Mouse (Mus musculus) G1E (cell line): ENCODE results near the gene Shroom3. TPM values are rescaled to one million over a fixed set of nuclear protein-coding genes. Genes with fewer than 3 reads are reported as not detected.

Source experiments
- ATAC-seq: 2 replicates; pipeline ENCODE4 v1.8.0; 2016; ENCODE audit warnings: mild to moderate bottlenecking; ENCODE audit not compliant: insufficient number of reproducible peaks, poor library complexity, low FRiP score, severe bottlenecking; ENCODE audit errors: extremely low read depth
- DNase-seq: peaks from one replicate; pipeline ENCODE4 v3.0.0; 2012; ENCODE audit warnings: low spot score
- H3K27me3 ChIP-seq: 2 replicates; pipeline ENCODE4 v1.6.1; 2012; ENCODE audit warnings: mild to moderate bottlenecking, low read length, inconsistent platforms; ENCODE audit not compliant: insufficient read depth
- H3K36me3 ChIP-seq: replicated peaks from 2 replicates; pipeline ENCODE3; 2012; ENCODE audit warnings: mild to moderate bottlenecking, inconsistent platforms
- H3K4me1 ChIP-seq: 2 replicates; pipeline ENCODE4 v1.6.1; 2012; ENCODE audit warnings: low read depth, low read length, inconsistent platforms, mixed read lengths; ENCODE audit not compliant: insufficient read depth
- H3K4me3 ChIP-seq: 2 replicates; pipeline ENCODE4 v1.5.1; 2012; ENCODE audit warnings: low read depth, mild to moderate bottlenecking, inconsistent platforms, low read length, moderate library complexity, mixed read lengths
- H3K9me3 ChIP-seq: replicated peaks from 2 replicates; pipeline ENCODE4 v1.6.1; 2012; ENCODE audit warnings: inconsistent platforms
- CTCF ChIP-seq: IDR thresholded peaks from 2 replicates; pipeline ENCODE4 v1.5.1; 2012; ENCODE audit warnings: low read depth, low read length, inconsistent platforms, mixed read lengths
- GATA1 ChIP-seq: IDR thresholded peaks from 2 replicates; pipeline ENCODE4 v1.6.1; 2012; ENCODE audit warnings: borderline replicate concordance, low read length, inconsistent platforms, mixed read lengths
- GATA2 ChIP-seq: IDR thresholded peaks from 2 replicates; pipeline ENCODE4 v1.6.1; 2012; ENCODE audit warnings: low read depth, low read length, inconsistent platforms, borderline replicate concordance
- POLR2AphosphoS5 ChIP-seq: IDR thresholded peaks from 2 replicates; pipeline ENCODE4 v1.6.1; 2012; ENCODE audit warnings: low read depth, low read length, inconsistent platforms; ENCODE audit not compliant: insufficient replicate concordance
- TAL1 ChIP-seq: conservative IDR thresholded peaks from 2 replicates; pipeline ENCODE4 v1.6.1; 2012; ENCODE audit warnings: low read depth, low read length, inconsistent platforms, mixed read lengths
- polyA plus RNA-seq: library from polyadenylated mRNA; stranded (reverse); fragments of >175 nt; gene quantifications from 2 replicates; pipeline ENCODE4 v1.2.3, GENCODE M21; 2012
- total RNA-seq, 2 experiments: library from RNA; stranded (forward) in 1 of 2; stranded (reverse) in 1 of 2; fragments of 200-1000 nt in 1 of 2; fragments of >200 nt in 1 of 2; fragmentation: Nextera tagmentation in 1 of 2; gene quantifications; 2 replicates each; pipeline ENCODE4 v1.2.3; 2014 to 2017

Shroom3 gene
- total and polyA plus RNA-seq, 3 experiments, result 0.60 TPM; not detected in 2

DNA sequence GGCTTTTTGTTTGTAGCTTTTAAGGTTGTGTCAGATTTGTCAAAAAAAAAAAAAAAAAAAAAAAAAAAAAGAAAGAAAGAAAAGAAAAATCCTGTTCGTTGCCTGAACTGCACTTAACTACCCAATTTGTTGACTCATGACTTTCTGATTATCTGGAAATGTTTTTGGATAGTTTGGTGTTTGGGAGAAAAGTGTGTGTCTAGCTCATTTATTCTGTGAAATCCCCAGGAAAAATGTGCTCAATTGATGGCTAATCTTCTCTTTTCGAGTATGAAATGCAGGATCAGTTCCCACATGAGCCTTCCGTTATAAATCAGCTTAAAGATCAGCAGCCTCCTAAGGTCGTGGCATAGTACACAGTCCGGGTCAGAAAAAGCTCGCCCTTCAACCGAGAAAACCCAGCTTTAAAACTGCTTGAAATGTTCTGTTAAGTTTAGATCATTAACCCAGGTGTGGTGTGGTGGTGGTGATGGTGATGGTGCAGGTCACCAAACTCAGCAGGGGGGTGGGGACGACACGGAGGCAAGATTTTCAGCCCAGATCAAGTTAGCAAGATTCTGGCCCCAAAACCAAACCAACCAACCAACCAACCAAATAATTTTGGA lies 738 bp downstream of the Shroom3 start:
- Histone ChIP-seq H3K36me3 (no peaks in the 10 kb centered on the region), H3K4me3 (no peak overlapping the region), H3K9me3 (no peaks in the 10 kb centered on the region), H3K4me1 (no peaks in the 10 kb centered on the region), H3K27me3 (peaks cover 6% of the 10 kb centered on the region; the same call in 1 of the 2 replicates)
- ATAC-seq (no peak), DNase-seq (no peak)
- TF ChIP-seq GATA2 (no peak), GATA1 (no peak), TAL1 (no peak), CTCF (no peak), POLR2AphosphoS5 (no peak)

DNA sequence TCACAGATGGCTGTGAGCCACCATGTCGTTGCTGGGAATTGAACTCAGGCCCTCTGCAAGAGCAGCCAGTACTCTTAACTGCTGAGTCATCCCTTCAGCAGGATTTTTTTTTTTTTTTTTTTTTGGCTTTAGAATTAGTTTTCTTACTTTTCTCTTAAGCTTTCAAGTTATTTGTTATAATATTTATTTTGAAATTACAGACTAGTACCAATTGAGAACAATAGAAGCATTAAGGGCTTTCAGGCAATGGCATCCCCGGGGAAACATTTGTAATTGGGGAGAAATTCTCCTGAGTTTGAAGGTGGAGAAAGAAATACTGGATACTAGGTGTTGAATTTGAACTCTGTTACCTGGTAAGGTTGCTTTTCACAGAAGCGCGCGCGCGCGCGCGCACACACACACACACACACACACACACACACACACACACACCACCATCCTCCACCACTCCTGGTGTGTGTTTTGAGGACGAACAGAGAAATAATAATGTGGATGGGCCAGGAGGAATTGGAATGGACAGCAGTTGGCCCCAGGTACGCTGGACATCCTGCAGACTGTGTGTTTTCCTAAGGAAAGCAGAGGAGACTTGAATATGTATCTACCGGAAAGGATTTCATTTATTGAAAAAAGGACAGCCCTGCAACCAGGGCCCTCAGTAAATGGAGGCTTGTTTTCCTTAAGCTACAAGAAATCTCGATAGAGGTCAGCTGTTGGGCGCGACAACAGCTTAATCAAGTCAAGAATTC lies 1.7 kb downstream of the Shroom3 start:
- H3K27me3 ChIP-seq, result peaks cover 6% of the 10 kb centered on the region; the same call in 1 of the 2 replicates
- no peak overlapping the region for H3K4me3 ChIP-seq
- no peaks in the 10 kb centered on the region for H3K36me3 ChIP-seq
- no peak for ATAC-seq
- no peaks in the 10 kb centered on the region for H3K4me1 ChIP-seq
- no peak for DNase-seq
- TF ChIP-seq GATA1, result no peak
- no peak for TF ChIP-seq TAL1
- TF ChIP-seq POLR2AphosphoS5, result no peak
- no peak for TF ChIP-seq GATA2
- TF ChIP-seq CTCF, result no peak
- H3K9me3 ChIP-seq, result no peaks in the 10 kb centered on the region

DNA sequence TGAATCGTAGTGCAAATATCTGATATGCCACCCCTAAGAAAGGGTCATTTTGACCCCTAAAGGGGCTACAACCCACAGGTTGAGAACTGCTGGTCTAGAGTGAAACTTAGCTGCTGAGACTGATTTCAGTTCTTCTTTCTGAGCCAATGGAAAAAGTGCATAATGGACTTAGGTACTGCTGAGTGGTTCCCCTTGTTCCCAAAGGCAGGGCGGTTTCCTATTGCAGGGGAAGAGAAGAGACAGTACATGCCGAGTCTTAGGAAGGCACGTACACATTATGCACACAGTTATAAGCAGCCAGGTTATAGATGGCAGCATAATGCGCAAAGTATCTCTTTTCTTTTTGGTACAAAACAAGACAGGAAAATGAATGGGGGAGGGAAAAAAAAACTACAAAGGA lies 4.9 kb downstream of the Shroom3 start:
- peaks cover 4% of the 10 kb centered on the region; the same call in 1 of the 2 replicates for H3K27me3 ChIP-seq
- no peaks in the 10 kb centered on the region for H3K9me3 ChIP-seq
- H3K4me3 ChIP-seq, result no peak overlapping the region
- TF ChIP-seq GATA2, result no peak
- no peak for TF ChIP-seq TAL1
- no peak for TF ChIP-seq POLR2AphosphoS5
- TF ChIP-seq CTCF, result no peak
- no peak for TF ChIP-seq GATA1
- DNase-seq (no peak), ATAC-seq (no peak)
- H3K4me1 ChIP-seq, result no peaks in the 10 kb centered on the region
- H3K36me3 ChIP-seq, result no peaks in the 10 kb centered on the region

DNA sequence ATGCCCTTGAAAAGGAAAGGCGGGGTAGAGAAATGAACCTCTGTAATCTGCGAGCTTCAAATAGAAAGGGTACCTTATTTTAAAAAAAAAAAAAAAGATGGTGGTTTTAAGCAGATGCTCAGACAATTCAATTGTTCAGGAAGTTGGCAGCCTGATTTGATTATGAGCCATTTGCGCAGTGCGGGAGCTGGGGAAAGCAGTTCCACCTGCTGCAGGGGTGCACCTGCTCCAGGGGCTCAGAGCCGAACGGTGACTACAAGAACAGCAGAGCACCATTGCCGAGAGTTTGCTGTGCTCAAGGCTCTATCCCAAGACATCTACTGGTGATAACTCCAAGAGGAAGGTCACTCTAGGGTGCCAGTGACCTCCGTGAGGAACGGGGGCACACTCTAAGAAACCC lies 5.3 kb downstream of the Shroom3 start:
- H3K36me3 ChIP-seq, result no peaks in the 10 kb centered on the region
- no peak for ATAC-seq
- H3K4me1 ChIP-seq, result no peaks in the 10 kb centered on the region
- H3K27me3 ChIP-seq, result peaks cover under 1% of the 10 kb centered on the region; the same call in 1 of the 2 replicates
- peaks cover under 1% of the 10 kb centered on the region; the same call in 1 of the 2 replicates for H3K9me3 ChIP-seq
- no peak overlapping the region for H3K4me3 ChIP-seq
- TF ChIP-seq CTCF (no peak), GATA2 (no peak), GATA1 (no peak), TAL1 (no peak), POLR2AphosphoS5 (no peak)
- no peak for DNase-seq

DNA sequence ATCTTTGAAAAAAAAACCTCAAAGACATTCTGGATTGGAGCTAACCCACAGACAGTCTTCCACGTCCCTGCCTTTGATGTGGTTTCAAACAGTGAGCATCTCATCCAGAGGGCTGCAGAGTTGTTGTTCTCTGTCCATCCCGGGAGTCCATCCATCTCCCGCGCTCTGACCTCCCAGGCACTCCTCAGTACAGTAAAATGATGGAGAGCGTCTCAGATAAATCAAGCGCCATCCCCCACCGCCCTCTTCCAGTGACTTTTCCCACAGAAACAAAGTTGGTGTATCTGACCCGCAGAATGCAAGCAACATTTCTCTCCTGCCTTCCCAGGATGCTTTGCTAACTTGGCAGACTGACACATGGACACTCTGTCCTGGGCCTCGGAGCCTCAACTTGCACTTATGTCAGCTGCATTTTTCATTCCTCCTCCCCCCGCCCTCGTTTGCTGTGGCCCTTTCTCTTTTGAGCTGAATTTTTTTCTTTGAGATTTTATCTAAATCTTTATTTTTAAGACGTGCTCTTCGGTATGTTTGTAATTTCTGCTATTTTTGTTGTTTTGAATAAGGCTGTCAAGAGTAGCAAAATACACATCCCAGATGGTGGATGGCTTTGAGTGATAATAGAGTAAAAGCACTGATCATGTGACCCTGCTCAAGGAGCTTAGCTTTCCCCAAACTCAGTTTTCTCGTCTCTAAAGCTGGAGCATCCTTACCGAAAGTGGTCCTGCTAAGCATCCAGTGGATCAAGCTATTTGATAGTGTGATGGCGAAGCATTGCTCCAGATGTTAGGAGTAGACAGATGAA lies 9.2 kb downstream of the Shroom3 start:
- Histone ChIP-seq H3K4me1 (no peaks in the 10 kb centered on the region), H3K9me3 (peaks cover 2% of the 10 kb centered on the region; the same call in 1 of the 2 replicates), H3K4me3 (no peak overlapping the region), H3K27me3 (no peaks in the 10 kb centered on the region), H3K36me3 (no peaks in the 10 kb centered on the region)
- DNase-seq, result no peak
- no peak for ATAC-seq
- no peak for TF ChIP-seq TAL1
- TF ChIP-seq GATA1, result no peak
- no peak for TF ChIP-seq POLR2AphosphoS5
- no peak for TF ChIP-seq CTCF
- no peak for TF ChIP-seq GATA2

DNA sequence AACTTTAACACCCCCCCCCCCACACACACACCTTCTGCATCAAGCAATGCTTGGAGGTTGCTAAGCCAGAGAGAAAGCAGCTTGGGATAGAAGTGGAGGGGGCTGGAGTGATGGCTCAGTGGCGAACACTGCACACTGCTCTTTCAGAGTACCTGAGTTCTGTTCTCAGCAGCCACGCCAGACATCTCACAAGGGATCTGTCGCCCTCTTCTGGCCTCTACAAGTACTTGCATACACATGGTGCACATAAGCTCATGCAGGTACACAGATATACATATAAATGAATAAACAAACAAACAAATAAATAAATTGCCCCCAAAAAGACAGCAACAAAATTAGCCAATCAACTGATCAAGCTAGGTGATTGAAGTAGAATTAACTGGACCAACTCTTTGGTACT lies 10.5 kb downstream of the Shroom3 start:
- DNase-seq (no peak), ATAC-seq (no peak)
- H3K4me1 ChIP-seq, result no peaks in the 10 kb centered on the region
- H3K9me3 ChIP-seq, result peaks cover 2% of the 10 kb centered on the region; the same call in 1 of the 2 replicates
- no peak for TF ChIP-seq POLR2AphosphoS5
- TF ChIP-seq TAL1, result no peak
- no peak for TF ChIP-seq GATA2
- no peak for TF ChIP-seq GATA1
- TF ChIP-seq CTCF, result no peak
- H3K27me3 ChIP-seq, result no peaks in the 10 kb centered on the region
- H3K36me3 ChIP-seq, result no peaks in the 10 kb centered on the region
- H3K4me3 ChIP-seq, result no peak overlapping the region
